Mouse (Mus musculus) naive thymus-derived CD4-positive, alpha-beta T cell, adult 2 months (primary cell): ENCODE results near the gene Rfx8.
A peak's percentile ranks its signal among the peaks of the same experiment; 100 is the strongest.

ENCODE experiments used
- DNase-seq: peaks from one replicate; pipeline ENCODE4 v3.0.0-alpha.2; 2011; ENCODE audit warnings: low read depth

Gene Rfx8

GRCm38 (mm10) chr1:39720632-39721350, at the start of gene Rfx8:
Gene Rfx8 (minus strand): TSS chr1:39720997.
- no peak for DNase-seq

- DNase-seq, result no peak
These were observed 49.6 kb upstream of the Rfx8 start for GRCm38 (mm10) chr1:39770436-39770835.

- DNase-seq, result no peak
These were observed 47.2 kb upstream of the Rfx8 start for GRCm38 (mm10) chr1:39768017-39768416.

- DNase-seq, result no peak
These were observed 45.2 kb upstream of the Rfx8 start for GRCm38 (mm10) chr1:39765854-39766493.

- peak; percentile 43 for DNase-seq
These were observed 41.2 kb upstream of the Rfx8 start for GRCm38 (mm10) chr1:39762025-39762370.

GRCm38 (mm10) chr1:39761211-39762024, 40.6 kb upstream of the Rfx8 start:
- peak; percentile 65 for DNase-seq

GRCm38 (mm10) chr1:39760181-39760715, 39.5 kb upstream of the Rfx8 start:
- DNase-seq, result no peak

GRCm38 (mm10) chr1:39759231-39760175, 38.7 kb upstream of the Rfx8 start:
- DNase-seq, result peak; percentile 27

- no peak for DNase-seq
These were observed 37.4 kb upstream of the Rfx8 start for GRCm38 (mm10) chr1:39758244-39758643.

GRCm38 (mm10) chr1:39756952-39757351, 36.2 kb upstream of the Rfx8 start:
- no peak for DNase-seq

GRCm38 (mm10) chr1:39754224-39754957, 33.6 kb upstream of the Rfx8 start:
- DNase-seq, result no peak

GRCm38 (mm10) chr1:39751537-39751936, 30.7 kb upstream of the Rfx8 start:
- no peak for DNase-seq

GRCm38 (mm10) chr1:39749664-39750063, 28.9 kb upstream of the Rfx8 start:
- DNase-seq, result peak; percentile 61

GRCm38 (mm10) chr1:39749214-39749613, 28.4 kb upstream of the Rfx8 start:
- DNase-seq, result no peak

- no peak for DNase-seq
These were observed 27.9 kb upstream of the Rfx8 start for GRCm38 (mm10) chr1:39748666-39749065.

- peak; percentile 57 for DNase-seq
These were observed 25.7 kb upstream of the Rfx8 start for GRCm38 (mm10) chr1:39746464-39746863.

- no peak for DNase-seq
These were observed 20.2 kb upstream of the Rfx8 start for GRCm38 (mm10) chr1:39740948-39741347.

GRCm38 (mm10) chr1:39740002-39740401, 19.2 kb upstream of the Rfx8 start:
- no peak for DNase-seq

- peak; percentile 57 for DNase-seq
These were observed 15.3 kb upstream of the Rfx8 start for GRCm38 (mm10) chr1:39735927-39736604.

- no peak for DNase-seq
These were observed 14.7 kb upstream of the Rfx8 start for GRCm38 (mm10) chr1:39735493-39735892.
